Mouse (Mus musculus) lung, embryonic 15.5 days (tissue): Measurements from ENCODE around the gene Nos1. TPM values are rescaled to one million over a fixed set of nuclear protein-coding genes. Genes with fewer than 3 reads are reported as not detected.

Experiments
- ATAC-seq: fragments of 200-750 bp; cut with Nextera tagmentation; 2 replicates; pipeline ENCODE4 v1.8.0; 2017; ENCODE audit warnings: moderate number of reproducible peaks, borderline replicate concordance; ENCODE audit not compliant: low FRiP score, low TSS enrichment; ENCODE audit errors: extremely low read depth
- H3K27ac ChIP-seq: fragments of 300-500 bp; sonication (generic); 2 replicates; pipeline ENCODE4 v1.5.1; 2015; ENCODE audit warnings: moderate library complexity, mild to moderate bottlenecking, inconsistent platforms
- H3K27me3 ChIP-seq: fragments of 300-500 bp; sonication (generic); 2 replicates; pipeline ENCODE4 v1.6.1; 2015; ENCODE audit warnings: inconsistent platforms
- H3K36me3 ChIP-seq: fragments of 300-500 bp; sonication (generic); 2 replicates; pipeline ENCODE4 v1.6.1; 2015; ENCODE audit warnings: inconsistent platforms
- H3K4me1 ChIP-seq: fragments of 300-500 bp; sonication (generic); 2 replicates; pipeline ENCODE4 v1.6.1; 2015; ENCODE audit warnings: inconsistent platforms
- H3K4me2 ChIP-seq: fragments of 300-500 bp; sonication (generic); 2 replicates; pipeline ENCODE4 v1.6.1; 2015; ENCODE audit warnings: inconsistent platforms, mild to moderate bottlenecking, moderate library complexity
- H3K4me3 ChIP-seq: fragments of 300-500 bp; sonication (generic); 2 replicates; pipeline ENCODE4 v1.5.1; 2015; ENCODE audit warnings: mild to moderate bottlenecking, inconsistent platforms
- H3K9ac ChIP-seq: fragments of 300-500 bp; sonication (generic); 2 replicates; pipeline ENCODE4 v1.6.1; 2015; ENCODE audit warnings: inconsistent platforms
- H3K9me3 ChIP-seq: fragments of 300-500 bp; sonication (generic); 2 replicates; pipeline ENCODE4 v1.6.1; 2016; ENCODE audit warnings: inconsistent platforms
- WGBS: fragments of 180-500 bp; shearing (Covaris S2); methylation state at CpG from one replicate; pipeline ENCODE4 v1.1.7; 2015; 5-methylcytosine and 5-hydroxymethylcytosine counted together
- polyA plus RNA-seq: library from polyadenylated mRNA; unstranded; fragments of >200 nt; fragmentation: Nextera tagmentation; extraction: Ambion mirVana; gene quantifications from 2 replicates; pipeline ENCODE4 v1.2.1, GENCODE M21; 2015

Gene Nos1
- 0.10 and 0.11 TPM in 2 replicates for polyA plus RNA-seq

GRCm38 (mm10) chr5:117780681-117781080 is at the start of gene Nos1:
Nos1 (plus strand) TSS chr5:117781032.
- Histone ChIP-seq H3K27ac (no peak within 1 kb of the TSS), H3K27me3 (no peaks in the 10 kb centered on the region), H3K9me3 (no peaks in the 10 kb centered on the region; the same call in 1 of the 2 replicates), H3K36me3 (no peaks in the 10 kb centered on the region), H3K4me2 (no peak within 1 kb of the TSS), H3K4me1 (no peaks in the 10 kb centered on the region), H3K4me3 (no peak within 1 kb of the TSS), H3K9ac (no peak within 1 kb of the TSS)
- WGBS: 31% methylated on average over 10 of the region's 10 CpGs
- 0 out of 2 replicates have a peak, but pooled peaks have one; percentile 10 for ATAC-seq

- H3K4me2 ChIP-seq: no peak overlapping the region
- no peak for ATAC-seq
- H3K27me3 ChIP-seq: no peaks in the 10 kb centered on the region
- H3K9ac ChIP-seq: no peak overlapping the region
- H3K4me3 ChIP-seq: no peak overlapping the region
- peaks cover 12% of the 10 kb centered on the region for H3K4me1 ChIP-seq
- no peaks in the 10 kb centered on the region for H3K36me3 ChIP-seq
- no peaks in the 10 kb centered on the region for H3K9me3 ChIP-seq
- WGBS: 58% methylated on average over 6 of the region's 6 CpGs
- H3K27ac ChIP-seq: no peak overlapping the region
Observed at GRCm38 (mm10) chr5:117731311-117731710, 49.5 kb upstream of the Nos1 start.

GRCm38 (mm10) chr5:117744654-117745178 is 36.1 kb upstream of the Nos1 start:
- Histone ChIP-seq H3K9me3 (no peaks in the 10 kb centered on the region), H3K36me3 (no peaks in the 10 kb centered on the region), H3K4me2 (no peak overlapping the region), H3K4me1 (no peaks in the 10 kb centered on the region), H3K27ac (no peak overlapping the region), H3K27me3 (no peaks in the 10 kb centered on the region), H3K9ac (no peak overlapping the region), H3K4me3 (no peak overlapping the region)
- 54% methylated on average over 11 of the region's 11 CpGs for WGBS
- no peak for ATAC-seq

- Histone ChIP-seq H3K9me3 (no peaks in the 10 kb centered on the region), H3K36me3 (no peaks in the 10 kb centered on the region), H3K4me3 (no peak overlapping the region), H3K9ac (no peak overlapping the region), H3K4me1 (no peaks in the 10 kb centered on the region), H3K27me3 (no peaks in the 10 kb centered on the region), H3K4me2 (no peak overlapping the region), H3K27ac (no peak overlapping the region)
- 36% methylated on average over 5 of the region's 5 CpGs for WGBS
- no peak for ATAC-seq
Observed at GRCm38 (mm10) chr5:117749353-117749752, 31.5 kb upstream of the Nos1 start.

GRCm38 (mm10) chr5:117757696-117758482 is 22.9 kb upstream of the Nos1 start:
- Histone ChIP-seq H3K4me1 (no peaks in the 10 kb centered on the region), H3K27me3 (no peaks in the 10 kb centered on the region), H3K9ac (no peak overlapping the region), H3K36me3 (no peaks in the 10 kb centered on the region), H3K4me2 (no peak overlapping the region), H3K9me3 (no peaks in the 10 kb centered on the region), H3K27ac (no peak overlapping the region), H3K4me3 (no peak overlapping the region)
- 43% methylated on average over 12 of the region's 12 CpGs for WGBS
- ATAC-seq: no peak

- Histone ChIP-seq H3K4me3 (no peak overlapping the region), H3K36me3 (no peaks in the 10 kb centered on the region), H3K4me1 (no peaks in the 10 kb centered on the region), H3K27me3 (no peaks in the 10 kb centered on the region), H3K4me2 (no peak overlapping the region), H3K9me3 (no peaks in the 10 kb centered on the region), H3K9ac (no peak overlapping the region), H3K27ac (no peak overlapping the region)
- ATAC-seq: no peak
- WGBS: 71% methylated on average over 9 of the region's 9 CpGs
Observed at GRCm38 (mm10) chr5:117761181-117761832, 19.5 kb upstream of the Nos1 start.

GRCm38 (mm10) chr5:117764496-117764895 is 16.3 kb upstream of the Nos1 start:
- Histone ChIP-seq H3K9me3 (no peaks in the 10 kb centered on the region), H3K36me3 (no peaks in the 10 kb centered on the region), H3K9ac (no peak overlapping the region), H3K4me2 (no peak overlapping the region), H3K4me1 (no peaks in the 10 kb centered on the region), H3K27ac (no peak overlapping the region), H3K27me3 (no peaks in the 10 kb centered on the region), H3K4me3 (no peak overlapping the region)
- 87% methylated on average over 9 of the region's 9 CpGs for WGBS
- no peak for ATAC-seq

GRCm38 (mm10) chr5:117779175-117779574 is 1.7 kb upstream of the Nos1 start:
- Histone ChIP-seq H3K4me3 (no peak overlapping the region), H3K9ac (no peak overlapping the region), H3K27me3 (no peaks in the 10 kb centered on the region), H3K36me3 (no peaks in the 10 kb centered on the region), H3K4me2 (no peak overlapping the region), H3K9me3 (no peaks in the 10 kb centered on the region), H3K27ac (no peak overlapping the region), H3K4me1 (no peaks in the 10 kb centered on the region)
- WGBS: 46% methylated on average over 11 of the region's 11 CpGs
- ATAC-seq: no peak

- Histone ChIP-seq H3K27ac (no peak overlapping the region), H3K9ac (no peak overlapping the region), H3K4me1 (no peaks in the 10 kb centered on the region), H3K9me3 (no peaks in the 10 kb centered on the region; the same call in 1 of the 2 replicates), H3K4me2 (no peak overlapping the region), H3K36me3 (no peaks in the 10 kb centered on the region), H3K4me3 (no peak overlapping the region), H3K27me3 (no peaks in the 10 kb centered on the region)
- no peak for ATAC-seq
- 65% methylated on average over 6 of the region's 6 CpGs for WGBS
Observed at GRCm38 (mm10) chr5:117781178-117781577, 346 bp downstream of the Nos1 start.

GRCm38 (mm10) chr5:117790071-117790470 is 9.2 kb downstream of the Nos1 start:
- 35% methylated on average over 6 of the region's 6 CpGs for WGBS
- Histone ChIP-seq H3K4me1 (no peaks in the 10 kb centered on the region), H3K9ac (no peak overlapping the region), H3K4me2 (no peak overlapping the region), H3K4me3 (no peak overlapping the region), H3K27me3 (no peaks in the 10 kb centered on the region), H3K9me3 (no peaks in the 10 kb centered on the region), H3K27ac (no peak overlapping the region), H3K36me3 (no peaks in the 10 kb centered on the region)
- ATAC-seq: no peak

- Histone ChIP-seq H3K27me3 (no peaks in the 10 kb centered on the region), H3K9ac (no peak overlapping the region), H3K27ac (no peak overlapping the region), H3K4me2 (no peak overlapping the region), H3K36me3 (no peaks in the 10 kb centered on the region), H3K4me3 (no peak overlapping the region), H3K9me3 (no peaks in the 10 kb centered on the region), H3K4me1 (no peaks in the 10 kb centered on the region)
- no peak for ATAC-seq
- 75% methylated on average over 14 of the region's 14 CpGs for WGBS
Observed at GRCm38 (mm10) chr5:117791875-117792274, 11.0 kb downstream of the Nos1 start.

GRCm38 (mm10) chr5:117800849-117801248 is 20.0 kb downstream of the Nos1 start:
- Histone ChIP-seq H3K27ac (no peak overlapping the region), H3K4me2 (no peak overlapping the region), H3K4me1 (no peaks in the 10 kb centered on the region), H3K27me3 (no peaks in the 10 kb centered on the region), H3K9me3 (no peaks in the 10 kb centered on the region), H3K4me3 (no peak overlapping the region), H3K36me3 (no peaks in the 10 kb centered on the region), H3K9ac (no peak overlapping the region)
- 63% methylated on average over 9 of the region's 9 CpGs for WGBS
- no peak for ATAC-seq
